Mouse (Mus musculus) liver, embryonic 14.5 days (tissue): ENCODE measurements at regions not wholly inside any gene's neighbourhood (a gene's known extent, or its start where the extent isn't known, plus 50 kb on each side); places are given as distances from the start of the nearest gene placed in this dataset.
A peak's percentile ranks its signal among the peaks of the same experiment; 100 is the strongest.

ENCODE experiments used
- ATAC-seq: fragments of 200-750 bp; cut with Nextera tagmentation; 2 replicates; pipeline ENCODE4 v1.8.0; 2017; ENCODE audit warnings: moderate number of reproducible peaks, mild to moderate bottlenecking, moderate library complexity; ENCODE audit not compliant: insufficient read depth
- DNase-seq, 3 experiments: peaks; one replicate each; pipeline ENCODE4 v3.0.0-alpha.2; 2012 to 2013; ENCODE audit warnings: low read depth in 3 of 3, low spot score in 3 of 3
- H3K27ac ChIP-seq: fragments of 300-500 bp; sonication (generic); 2 replicates; pipeline ENCODE4 v1.5.1; 2014; ENCODE audit warnings: moderate library complexity, mild to moderate bottlenecking, control low read depth, inconsistent platforms
- H3K27me3 ChIP-seq: fragments of 300-500 bp; sonication (generic); 2 replicates; pipeline ENCODE4 v1.6.1; 2014; ENCODE audit warnings: mild to moderate bottlenecking, low read length, moderate library complexity; ENCODE audit not compliant: control insufficient read depth, insufficient read depth
- H3K36me3 ChIP-seq: fragments of 300-500 bp; sonication (generic); replicated peaks from 2 replicates; pipeline ENCODE4 v1.6.1; 2014; ENCODE audit warnings: low read depth; ENCODE audit not compliant: control insufficient read depth, insufficient read depth
- H3K4me1 ChIP-seq, 2 experiments: fragments of 200-500 bp in 1 of 2; fragments of 300-500 bp in 1 of 2; sonication (generic) in 1 of 2; replicated peaks; 2 replicates each; pipeline ENCODE4 v1.6.1; 2012 to 2014; ENCODE audit warnings: antibody characterized with exemption in 1 of 2, inconsistent platforms in 1 of 2, low read length in 1 of 2; ENCODE audit not compliant: control insufficient read depth in 2 of 2, insufficient read depth in 2 of 2
- H3K4me2 ChIP-seq: fragments of 300-500 bp; sonication (generic); 2 replicates; pipeline ENCODE4 v1.6.1; 2014; ENCODE audit warnings: low read depth, mild to moderate bottlenecking, control low read depth, moderate library complexity
- H3K4me3 ChIP-seq, 2 experiments: fragments of 200-500 bp in 1 of 2; fragments of 300-500 bp in 1 of 2; sonication (generic) in 1 of 2; 2 replicates each; pipeline ENCODE4 v1.5.1; 2012 to 2014; ENCODE audit warnings: low read depth in 2 of 2, low read length in 2 of 2, mild to moderate bottlenecking in 2 of 2, control low read depth in 1 of 2, inconsistent platforms in 1 of 2, moderate library complexity in 1 of 2; ENCODE audit not compliant: insufficient read depth in 1 of 2
- H3K9ac ChIP-seq: fragments of 300-500 bp; sonication (generic); replicated peaks from 2 replicates; pipeline ENCODE4 v1.6.1; 2014; ENCODE audit warnings: mild to moderate bottlenecking, control low read depth, moderate library complexity
- H3K9me3 ChIP-seq: fragments of 300-500 bp; sonication (generic); 2 replicates; pipeline ENCODE4 v1.6.1; 2016; ENCODE audit warnings: low read length, mixed read lengths; ENCODE audit not compliant: control insufficient read depth
- CTCF ChIP-seq: IDR thresholded peaks from 2 replicates; pipeline ENCODE4 v1.5.1; 2016; ENCODE audit warnings: antibody characterized with exemption, low read depth, control low read depth
- EP300 ChIP-seq: IDR thresholded peaks from 2 replicates; pipeline ENCODE4 v1.6.1; 2016; ENCODE audit warnings: antibody characterized with exemption, low read depth
- WGBS: fragments of 180-500 bp; shearing (Covaris S2); extraction: QIAGEN DNeasy Blood & Tissue Kit; methylation state at CpG from one replicate; pipeline ENCODE4 v1.1.7; 2014; ENCODE audit not compliant: insufficient replicate concordance; 5-methylcytosine and 5-hydroxymethylcytosine counted together

DNA sequence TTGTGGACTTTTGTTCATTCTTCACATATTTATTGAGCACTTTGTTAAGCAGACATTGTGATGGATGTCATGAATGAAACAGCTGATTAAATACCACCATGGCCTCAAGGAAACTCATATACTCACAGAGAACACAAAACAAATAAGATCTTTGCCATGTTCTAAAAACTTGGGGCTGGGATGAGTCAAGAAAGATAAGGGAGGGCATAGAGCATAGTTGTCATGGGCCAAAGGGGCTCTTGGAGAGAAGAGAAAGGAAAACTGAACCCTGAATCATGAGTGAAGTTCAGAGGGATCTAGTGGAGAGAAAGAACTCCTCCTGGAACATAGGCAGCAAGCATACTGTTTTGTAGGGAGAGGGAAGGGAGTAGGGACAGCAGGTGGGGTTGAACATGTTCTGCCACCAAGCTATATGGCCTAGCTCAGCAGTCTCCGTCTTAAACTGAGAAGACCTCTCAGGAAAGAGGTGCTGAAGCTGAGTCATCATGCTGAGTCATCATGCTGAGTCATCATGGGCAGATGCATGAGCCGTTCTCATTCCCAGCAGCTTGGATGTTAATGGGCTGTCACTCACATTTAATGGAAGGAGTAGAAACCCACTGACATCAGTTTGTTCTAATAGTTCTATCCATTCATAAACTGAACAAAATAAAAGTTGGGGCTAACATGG is 69.6 kb downstream of the Cetn3 start:
- Histone ChIP-seq H3K27me3 (no peaks in the 10 kb centered on the region), H3K36me3 (no peaks in the 10 kb centered on the region), H3K4me3 (no peak overlapping the region), H3K4me1 (peaks cover 2 to 9% of the 10 kb centered on the region in 2 experiments; a peak in 3 of 4 replicates), H3K9ac (peak overlapping the region; percentile 10; the same call in 1 of the 2 replicates), H3K27ac (peak overlapping the region; percentile 86), H3K4me2 (peak overlapping the region; percentile 50), H3K9me3 (no peaks in the 10 kb centered on the region)
- DNase-seq: peak; percentile 77 to 81 (median 79)
- 21% methylated on average over 2 of the region's 2 CpGs for WGBS
- peak; percentile 99 for ATAC-seq
- no peak for TF ChIP-seq CTCF
- TF ChIP-seq EP300: peak; percentile 77

GRCm38 (mm10) chr13:81856072-81856471 is 73.2 kb downstream of the Cetn3 start:
- no peaks in the 10 kb centered on the region for H3K9me3 ChIP-seq
- no peak for DNase-seq
- no peak overlapping the region for H3K4me2 ChIP-seq
- ATAC-seq: no peak
- no peak overlapping the region for H3K4me3 ChIP-seq
- H3K27ac ChIP-seq: no peak overlapping the region
- TF ChIP-seq CTCF (no peak), EP300 (no peak)
- H3K36me3 ChIP-seq: no peaks in the 10 kb centered on the region
- peaks cover 2 to 9% of the 10 kb centered on the region in 2 experiments; a peak in 3 of 4 replicates for H3K4me1 ChIP-seq
- 37% methylated on average over 4 of the region's 4 CpGs for WGBS
- H3K9ac ChIP-seq: no peak overlapping the region
- H3K27me3 ChIP-seq: no peaks in the 10 kb centered on the region

DNA sequence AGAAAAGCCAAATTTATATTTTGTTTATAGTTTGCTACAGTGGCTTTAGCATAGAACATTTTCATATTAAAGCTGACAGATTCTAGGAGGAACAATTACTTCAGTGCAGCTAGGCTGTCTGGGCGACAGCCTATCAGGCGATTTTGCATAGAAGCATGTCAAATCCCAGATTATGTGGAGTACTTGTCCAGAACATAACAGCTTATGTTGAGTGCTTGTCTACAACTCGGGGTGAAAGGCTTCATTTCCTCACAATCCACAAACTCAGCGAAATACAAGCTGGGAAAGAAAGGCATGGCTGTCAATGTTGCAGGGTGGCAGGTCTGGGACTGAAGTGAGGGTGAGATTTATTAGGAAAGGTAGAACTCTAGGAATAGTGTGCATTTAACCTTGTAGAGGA is 77.8 kb downstream of the Cetn3 start:
- H3K27ac ChIP-seq: no peak overlapping the region
- WGBS: 61% methylated on average over 4 of the region's 4 CpGs

GRCm38 (mm10) chr13:81861886-81862600 is 79.2 kb downstream of the Cetn3 start:
- Histone ChIP-seq H3K36me3 (no peaks in the 10 kb centered on the region), H3K27ac (no peak overlapping the region), H3K27me3 (no peaks in the 10 kb centered on the region), H3K4me3 (no peak overlapping the region), H3K4me1 (no peaks in the 10 kb centered on the region), H3K4me2 (no peak overlapping the region), H3K9me3 (no peaks in the 10 kb centered on the region), H3K9ac (no peak overlapping the region)
- DNase-seq (no peak), ATAC-seq (no peak)
- TF ChIP-seq CTCF (no peak), EP300 (no peak)
- WGBS: 52% methylated on average over 5 of the region's 5 CpGs

More for the DNA sequence above, 77.8 kb downstream of the Cetn3 start:
- no peak for TF ChIP-seq EP300
- TF ChIP-seq CTCF: no peak
- no peaks in the 10 kb centered on the region for H3K36me3 ChIP-seq
- H3K9me3 ChIP-seq: no peaks in the 10 kb centered on the region
- H3K4me2 ChIP-seq: no peak overlapping the region
- no peak overlapping the region for H3K9ac ChIP-seq
- DNase-seq: no peak
- no peak for ATAC-seq
- H3K27me3 ChIP-seq: no peaks in the 10 kb centered on the region
- H3K4me1 ChIP-seq: no peaks in the 10 kb centered on the region
- no peak overlapping the region for H3K4me3 ChIP-seq

GRCm38 (mm10) chr13:81871226-81871625 is 88.3 kb downstream of the Cetn3 start:
- DNase-seq: no peak
- no peaks in the 10 kb centered on the region for H3K27me3 ChIP-seq
- H3K36me3 ChIP-seq: no peaks in the 10 kb centered on the region
- TF ChIP-seq CTCF (no peak), EP300 (no peak)
- no peak for ATAC-seq
- no peak overlapping the region for H3K4me3 ChIP-seq
- H3K9ac ChIP-seq: no peak overlapping the region
- no peak overlapping the region for H3K4me2 ChIP-seq
- H3K4me1 ChIP-seq: no peaks in the 10 kb centered on the region
- H3K27ac ChIP-seq: no peak overlapping the region
- no peaks in the 10 kb centered on the region for H3K9me3 ChIP-seq
- 62% methylated on average over 9 of the region's 9 CpGs for WGBS
